Mouse (Mus musculus): ENCODE measurements around the gene Slc44a5.
"Not testable (repeated sequence)": the region's sequence is repeated elsewhere in the genome, so short reads cannot be mapped to it uniquely, and the experiment has no call there.

Gene Slc44a5

GRCm38 (mm10) chr3:154093745-154094322 is 120.6 kb downstream of the Slc44a5 start:
- no peak for DNase-seq (ENCODE audit: low spot score in 2 of 2)

GRCm38 (mm10) chr3:154101671-154102070 is 128.4 kb downstream of the Slc44a5 start:
- DNase-seq (ENCODE audit: low spot score in 2 of 2), result no peak

- no peak for DNase-seq (ENCODE audit: low spot score in 2 of 2)
Measured at GRCm38 (mm10) chr3:154110528-154110927, 137.3 kb downstream of the Slc44a5 start.

- DNase-seq (ENCODE audit: low spot score in 2 of 2), result no peak
Measured at GRCm38 (mm10) chr3:154111221-154111620, 138.0 kb downstream of the Slc44a5 start.

GRCm38 (mm10) chr3:154114991-154115390 is 141.8 kb downstream of the Slc44a5 start:
- DNase-seq (ENCODE audit: low spot score in 2 of 2), result no peak

GRCm38 (mm10) chr3:154115478-154115877 is 142.2 kb downstream of the Slc44a5 start:
- no peak for DNase-seq (ENCODE audit: low spot score in 2 of 2)

GRCm38 (mm10) chr3:154116000-154116399 is 142.8 kb downstream of the Slc44a5 start:
- no peak for DNase-seq (ENCODE audit: low spot score in 2 of 2)

GRCm38 (mm10) chr3:154118992-154119603 is 145.9 kb downstream of the Slc44a5 start:
- DNase-seq (ENCODE audit: low spot score in 2 of 2), result no peak

GRCm38 (mm10) chr3:154122531-154122930 is 149.3 kb downstream of the Slc44a5 start:
- no peak for DNase-seq (ENCODE audit: low spot score in 2 of 2)

GRCm38 (mm10) chr3:154124890-154125575 is 151.8 kb downstream of the Slc44a5 start:
- DNase-seq (ENCODE audit: low spot score in 2 of 2), result no peak

GRCm38 (mm10) chr3:154125768-154126376 is 152.6 kb downstream of the Slc44a5 start:
- no peak for DNase-seq (ENCODE audit: low spot score in 2 of 2)

GRCm38 (mm10) chr3:154127246-154127645 is 154.0 kb downstream of the Slc44a5 start:
- no peak for DNase-seq (ENCODE audit: low spot score in 2 of 2)

- no peak for DNase-seq (ENCODE audit: low spot score in 2 of 2)
Measured at GRCm38 (mm10) chr3:154129036-154129435, 155.8 kb downstream of the Slc44a5 start.

- no peak for DNase-seq (ENCODE audit: low spot score in 2 of 2)
Measured at GRCm38 (mm10) chr3:154130431-154131114, 157.3 kb downstream of the Slc44a5 start.

- no peak for DNase-seq (ENCODE audit: low spot score in 2 of 2)
Measured at GRCm38 (mm10) chr3:154133986-154134385, 160.8 kb downstream of the Slc44a5 start.

GRCm38 (mm10) chr3:154134701-154135100 is 161.5 kb downstream of the Slc44a5 start:
- DNase-seq (ENCODE audit: low spot score in 2 of 2), result no peak

- DNase-seq (ENCODE audit: low spot score in 2 of 2), result no peak
Measured at GRCm38 (mm10) chr3:154136501-154136900, 163.3 kb downstream of the Slc44a5 start.

- DNase-seq (ENCODE audit: low spot score in 2 of 2), result no peak
Measured at GRCm38 (mm10) chr3:154141346-154141745, 168.1 kb downstream of the Slc44a5 start.

- DNase-seq (ENCODE audit: low spot score in 2 of 2), result no peak
Measured at GRCm38 (mm10) chr3:154142618-154143017, 169.4 kb downstream of the Slc44a5 start.

GRCm38 (mm10) chr3:154145750-154146149 is 172.5 kb downstream of the Slc44a5 start:
- no peak for DNase-seq (ENCODE audit: low spot score in 2 of 2)

GRCm38 (mm10) chr3:154149778-154150177 is 176.5 kb downstream of the Slc44a5 start:
- no peak for DNase-seq (ENCODE audit: low spot score in 2 of 2)

GRCm38 (mm10) chr3:154153541-154153940 is 180.3 kb downstream of the Slc44a5 start:
- DNase-seq (ENCODE audit: low spot score in 2 of 2), result not testable (repeated sequence)
